Mouse (Mus musculus) lung, postnatal 10 days (tissue): ENCODE measurements at regions not wholly inside any gene's neighbourhood (a gene's known extent, or its start where the extent isn't known, plus 50 kb on each side); places are given as distances from the start of the nearest gene placed in this dataset.

Experiments used
- DNase-seq: peaks from one replicate; pipeline ENCODE4 v3.0.0; 2021

- peak; percentile 39 for DNase-seq
These were observed 211.7 kb upstream of the Kazn start for GRCm38 (mm10) chr4:142450884-142451283.

GRCm38 (mm10) chr4:142449713-142450112, 210.5 kb upstream of the Kazn start:
- DNase-seq: peak; percentile 14

GRCm38 (mm10) chr4:142449198-142449702, 210.0 kb upstream of the Kazn start:
- no peak for DNase-seq

- peak; percentile 51 for DNase-seq
These were observed 208.3 kb upstream of the Kazn start for GRCm38 (mm10) chr4:142447529-142447928.

GRCm38 (mm10) chr4:142441045-142441444, 201.8 kb upstream of the Kazn start:
- peak; percentile 10 for DNase-seq

- no peak for DNase-seq
These were observed 200.4 kb upstream of the Kazn start for GRCm38 (mm10) chr4:142439450-142440183.

- no peak for DNase-seq
These were observed 185.4 kb upstream of the Kazn start for GRCm38 (mm10) chr4:142424596-142424995.

GRCm38 (mm10) chr4:142420427-142420826, 181.2 kb upstream of the Kazn start:
- no peak for DNase-seq

- no peak for DNase-seq
These were observed 175.7 kb upstream of the Kazn start for GRCm38 (mm10) chr4:142414874-142415273.

GRCm38 (mm10) chr4:142411792-142412191, 172.6 kb upstream of the Kazn start:
- no peak for DNase-seq

GRCm38 (mm10) chr4:142410596-142411573, 171.7 kb upstream of the Kazn start:
- DNase-seq: peak; percentile 57

GRCm38 (mm10) chr4:142397858-142398257, 158.7 kb upstream of the Kazn start:
- no peak for DNase-seq

- DNase-seq: peak; percentile 52
These were observed 153.7 kb upstream of the Kazn start for GRCm38 (mm10) chr4:142392924-142393323.

GRCm38 (mm10) chr4:142390531-142391195, 151.5 kb upstream of the Kazn start:
- no peak for DNase-seq

- no peak for DNase-seq
These were observed 149.3 kb upstream of the Kazn start for GRCm38 (mm10) chr4:142388476-142388875.

- DNase-seq: no peak
These were observed 142.0 kb upstream of the Kazn start for GRCm38 (mm10) chr4:142381168-142381567.

- no peak for DNase-seq
These were observed 139.3 kb upstream of the Kazn start for GRCm38 (mm10) chr4:142378452-142378851.

- DNase-seq: no peak
These were observed 128.6 kb upstream of the Kazn start for GRCm38 (mm10) chr4:142367774-142368173.

GRCm38 (mm10) chr4:142362071-142362470, 122.9 kb upstream of the Kazn start:
- DNase-seq: no peak

GRCm38 (mm10) chr4:142358866-142359265, 119.7 kb upstream of the Kazn start:
- DNase-seq: no peak

- DNase-seq: no peak
These were observed 116.2 kb upstream of the Kazn start for GRCm38 (mm10) chr4:142355387-142355786.

GRCm38 (mm10) chr4:142353526-142353925, 114.3 kb upstream of the Kazn start:
- DNase-seq: no peak

- DNase-seq: no peak
These were observed 112.6 kb upstream of the Kazn start for GRCm38 (mm10) chr4:142351831-142352230.
